Mouse (Mus musculus): ENCODE results near the gene Gm20388. TPM values are rescaled to one million over a fixed set of nuclear protein-coding genes. Genes with fewer than 3 reads are reported as not detected.
A peak's percentile ranks its signal among the peaks of the same experiment; 100 is the strongest.

Gm20388 gene
- polyA plus RNA-seq, 1 experiment from 2014 or later: not detected

DNA sequence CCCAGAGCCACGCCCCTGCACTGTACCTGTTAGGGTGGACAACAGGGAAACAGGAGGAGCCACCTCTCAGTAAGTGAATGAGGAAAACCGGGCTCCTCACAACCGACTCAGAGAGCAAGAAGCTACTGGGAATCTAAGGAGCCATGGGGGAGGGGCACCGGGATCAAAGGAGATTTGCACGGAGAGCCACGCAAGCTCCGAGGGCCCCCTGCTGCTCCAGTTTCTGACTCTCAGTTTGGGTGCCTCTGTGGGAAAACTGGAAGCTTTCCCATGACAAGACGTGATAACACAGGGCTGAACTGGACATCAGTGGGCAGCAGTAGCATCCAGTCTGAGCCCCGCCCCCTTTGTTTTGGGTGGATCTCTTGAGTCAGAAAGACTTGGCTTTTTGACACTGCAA is 1489.9 kb downstream of the Gm20388 start:
- 26% methylated on average over 9 of the region's 9 CpGs for WGBS
- ATAC-seq (ENCODE audit: low FRiP score, low TSS enrichment): no peak
- H3K4me1 ChIP-seq (ENCODE audit: control insufficient read depth, insufficient read depth, low read length): peaks cover 39% of the 10 kb centered on the region
- peaks cover 4% of the 10 kb centered on the region for H3K9me3 ChIP-seq (ENCODE audit: control insufficient read depth, low read length)
- H3K4me2 ChIP-seq (replicated peaks; ENCODE audit: low read depth, low read length): no peak overlapping the region
- H3K4me3 ChIP-seq (ENCODE audit: low read length): no peak overlapping the region
- no peak overlapping the region for H3K9ac ChIP-seq (ENCODE audit: low read depth, low read length)
- no peak overlapping the region for H3K27ac ChIP-seq (ENCODE audit: low read depth, low read length)
- peaks cover 3% of the 10 kb centered on the region; the same call in 1 of the 2 replicates for H3K27me3 ChIP-seq (ENCODE audit: control insufficient read depth, insufficient read depth, low read length)
- no peaks in the 10 kb centered on the region for H3K36me3 ChIP-seq (ENCODE audit: control insufficient read depth, insufficient read depth, low read length)

DNA sequence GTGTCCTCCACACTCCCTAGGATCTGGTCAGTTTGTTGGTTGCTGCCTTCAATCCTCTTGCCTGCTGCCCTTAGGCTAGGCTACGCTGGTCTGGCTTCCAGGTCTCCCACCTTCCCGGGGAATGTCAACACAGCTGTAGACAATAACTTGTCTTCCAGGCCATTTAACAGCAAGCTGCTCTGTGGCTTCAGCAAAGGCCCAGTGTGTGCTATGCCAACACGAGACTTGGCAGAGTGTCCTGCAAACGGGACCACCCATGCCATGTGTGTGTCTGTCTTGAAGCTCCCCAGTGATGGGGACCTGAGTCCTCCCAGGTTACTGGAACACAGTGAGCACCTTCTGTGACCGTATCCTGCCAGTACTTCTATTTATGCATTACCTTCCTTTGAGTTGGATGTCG is 1493.2 kb downstream of the Gm20388 start:
- Histone ChIP-seq H3K4me3 (ENCODE audit: low read length) (no peak overlapping the region), H3K4me2 (replicated peaks; ENCODE audit: low read depth, low read length) (no peak overlapping the region), H3K9me3 (ENCODE audit: control insufficient read depth, low read length) (peaks cover 4% of the 10 kb centered on the region), H3K27me3 (ENCODE audit: control insufficient read depth, insufficient read depth, low read length) (no peaks in the 10 kb centered on the region), H3K4me1 (ENCODE audit: control insufficient read depth, insufficient read depth, low read length) (peaks cover 17% of the 10 kb centered on the region; the same call in 1 of the 2 replicates), H3K27ac (ENCODE audit: low read depth, low read length) (no peak overlapping the region), H3K9ac (ENCODE audit: low read depth, low read length) (no peak overlapping the region), H3K36me3 (ENCODE audit: control insufficient read depth, insufficient read depth, low read length) (no peaks in the 10 kb centered on the region)
- 81% methylated on average over 6 of the region's 6 CpGs for WGBS
- no peak for ATAC-seq (ENCODE audit: low FRiP score, low TSS enrichment)

DNA sequence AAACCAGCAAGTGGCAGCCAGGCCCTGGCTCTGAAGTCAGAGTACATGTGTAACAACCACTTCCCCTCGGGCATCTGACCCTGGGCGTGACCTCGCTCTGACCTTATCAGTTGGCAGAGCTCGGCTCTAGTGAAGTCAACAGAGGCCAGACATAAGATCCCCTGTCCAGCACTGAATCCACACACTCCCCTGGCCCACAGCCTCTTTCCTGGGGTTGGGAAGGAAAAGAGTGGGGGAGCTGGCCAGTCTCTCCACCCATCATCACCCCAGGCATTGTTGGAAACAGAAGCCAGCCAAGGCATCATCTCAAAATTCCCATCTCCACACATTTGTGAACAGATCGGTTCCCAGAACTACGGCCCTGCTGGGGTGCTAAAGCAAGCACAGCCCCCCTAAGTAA is 1507.4 kb downstream of the Gm20388 start:
- ATAC-seq (ENCODE audit: low FRiP score, low TSS enrichment): peak; percentile 84
- Histone ChIP-seq H3K4me2 (replicated peaks; ENCODE audit: low read depth, low read length) (no peak overlapping the region), H3K27ac (ENCODE audit: low read depth, low read length) (no peak overlapping the region), H3K9ac (ENCODE audit: low read depth, low read length) (no peak overlapping the region), H3K4me3 (ENCODE audit: low read length) (no peak overlapping the region), H3K36me3 (ENCODE audit: control insufficient read depth, insufficient read depth, low read length) (no peaks in the 10 kb centered on the region), H3K27me3 (ENCODE audit: control insufficient read depth, insufficient read depth, low read length) (no peaks in the 10 kb centered on the region), H3K4me1 (ENCODE audit: control insufficient read depth, insufficient read depth, low read length) (peaks cover 8% of the 10 kb centered on the region), H3K9me3 (ENCODE audit: control insufficient read depth, low read length) (peaks cover 4% of the 10 kb centered on the region; the same call in 1 of the 2 replicates)
- WGBS: 28% methylated on average over 6 of the region's 6 CpGs

DNA sequence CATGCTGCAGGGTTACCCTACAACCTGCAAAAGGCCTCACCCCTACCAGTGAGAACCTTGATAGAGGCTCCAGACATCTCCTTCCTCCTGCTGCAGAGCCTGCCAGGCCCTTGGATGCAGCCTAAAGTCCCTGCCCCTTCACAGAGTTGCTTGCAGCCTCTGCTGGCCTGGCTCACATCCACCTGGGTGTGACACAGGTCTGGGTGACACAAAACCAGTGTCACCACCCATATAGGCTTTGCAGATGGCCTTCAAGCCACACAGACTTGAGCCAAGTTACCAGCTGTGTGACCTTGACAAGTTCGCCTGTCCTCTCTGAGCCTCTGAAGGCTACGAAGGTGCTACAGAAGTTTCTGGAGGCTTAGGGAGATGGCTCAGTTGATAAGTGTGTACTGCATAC is 1508.9 kb downstream of the Gm20388 start:
- Histone ChIP-seq H3K9ac (ENCODE audit: low read depth, low read length) (no peak overlapping the region), H3K4me1 (ENCODE audit: control insufficient read depth, insufficient read depth, low read length) (peaks cover 8% of the 10 kb centered on the region), H3K36me3 (ENCODE audit: control insufficient read depth, insufficient read depth, low read length) (no peaks in the 10 kb centered on the region), H3K27ac (ENCODE audit: low read depth, low read length) (no peak overlapping the region), H3K4me2 (replicated peaks; ENCODE audit: low read depth, low read length) (no peak overlapping the region), H3K4me3 (ENCODE audit: low read length) (no peak overlapping the region), H3K27me3 (ENCODE audit: control insufficient read depth, insufficient read depth, low read length) (no peaks in the 10 kb centered on the region), H3K9me3 (ENCODE audit: control insufficient read depth, low read length) (peaks cover 4% of the 10 kb centered on the region; the same call in 1 of the 2 replicates)
- no peak for ATAC-seq (ENCODE audit: low FRiP score, low TSS enrichment)
- 89% methylated on average over 2 of the region's 2 CpGs for WGBS

DNA sequence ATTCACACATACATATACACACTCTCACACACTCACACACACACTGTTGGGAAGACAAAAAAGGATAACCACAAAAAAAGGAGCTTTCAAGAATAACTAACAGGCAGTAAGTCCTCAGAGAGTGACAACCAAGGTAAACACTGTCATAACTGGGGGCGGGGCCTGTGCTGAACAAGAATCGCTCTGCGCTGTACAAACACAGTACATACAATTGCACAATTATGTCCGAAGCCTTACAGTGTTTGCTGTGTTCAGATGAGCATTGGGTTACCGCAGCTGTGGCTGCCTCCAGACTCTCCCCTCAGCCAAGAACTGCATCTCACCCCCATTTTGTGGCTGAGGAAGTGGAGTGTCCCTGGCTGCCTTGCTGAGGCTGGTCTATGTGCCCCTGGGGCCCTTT is 1510.4 kb downstream of the Gm20388 start:
- Histone ChIP-seq H3K27ac (ENCODE audit: low read depth, low read length) (no peak overlapping the region), H3K4me2 (replicated peaks; ENCODE audit: low read depth, low read length) (no peak overlapping the region), H3K9me3 (ENCODE audit: control insufficient read depth, low read length) (peaks cover 4% of the 10 kb centered on the region; the same call in 1 of the 2 replicates), H3K27me3 (ENCODE audit: control insufficient read depth, insufficient read depth, low read length) (no peaks in the 10 kb centered on the region), H3K4me1 (ENCODE audit: control insufficient read depth, insufficient read depth, low read length) (peaks cover 8% of the 10 kb centered on the region), H3K36me3 (ENCODE audit: control insufficient read depth, insufficient read depth, low read length) (no peaks in the 10 kb centered on the region), H3K4me3 (ENCODE audit: low read length) (no peak overlapping the region), H3K9ac (ENCODE audit: low read depth, low read length) (no peak overlapping the region)
- ATAC-seq (ENCODE audit: low FRiP score, low TSS enrichment): no peak
- WGBS: 83% methylated on average over 5 of the region's 5 CpGs

DNA sequence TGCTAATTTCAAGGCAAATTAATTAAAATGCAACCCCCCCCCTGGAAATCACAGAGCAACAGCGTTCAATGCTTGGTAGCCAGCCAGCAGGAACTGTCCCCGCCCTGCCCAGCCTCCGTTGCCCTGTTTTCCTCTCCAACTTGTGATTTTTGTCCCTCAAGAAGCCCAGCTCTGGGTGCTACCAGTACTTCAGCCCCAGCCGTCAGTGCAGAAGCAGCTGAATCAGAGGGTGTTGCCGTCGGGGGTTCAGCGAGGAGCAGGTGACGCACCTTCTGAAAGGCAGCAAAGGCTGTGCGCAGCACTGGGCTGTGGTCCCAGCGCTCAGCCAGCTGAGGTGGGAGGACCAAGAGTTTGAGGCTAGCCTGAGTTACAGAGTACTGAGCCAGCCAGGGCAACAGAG is 1513.4 kb downstream of the Gm20388 start:
- Histone ChIP-seq H3K9me3 (ENCODE audit: control insufficient read depth, low read length) (peaks cover 4% of the 10 kb centered on the region; the same call in 1 of the 2 replicates), H3K36me3 (ENCODE audit: control insufficient read depth, insufficient read depth, low read length) (no peaks in the 10 kb centered on the region), H3K27me3 (ENCODE audit: control insufficient read depth, insufficient read depth, low read length) (no peaks in the 10 kb centered on the region), H3K4me1 (ENCODE audit: control insufficient read depth, insufficient read depth, low read length) (no peaks in the 10 kb centered on the region), H3K4me3 (ENCODE audit: low read length) (no peak overlapping the region), H3K9ac (ENCODE audit: low read depth, low read length) (no peak overlapping the region), H3K4me2 (replicated peaks; ENCODE audit: low read depth, low read length) (no peak overlapping the region), H3K27ac (ENCODE audit: low read depth, low read length) (no peak overlapping the region)
- 91% methylated on average over 10 of the region's 10 CpGs for WGBS
- no peak for ATAC-seq (ENCODE audit: low FRiP score, low TSS enrichment)

DNA sequence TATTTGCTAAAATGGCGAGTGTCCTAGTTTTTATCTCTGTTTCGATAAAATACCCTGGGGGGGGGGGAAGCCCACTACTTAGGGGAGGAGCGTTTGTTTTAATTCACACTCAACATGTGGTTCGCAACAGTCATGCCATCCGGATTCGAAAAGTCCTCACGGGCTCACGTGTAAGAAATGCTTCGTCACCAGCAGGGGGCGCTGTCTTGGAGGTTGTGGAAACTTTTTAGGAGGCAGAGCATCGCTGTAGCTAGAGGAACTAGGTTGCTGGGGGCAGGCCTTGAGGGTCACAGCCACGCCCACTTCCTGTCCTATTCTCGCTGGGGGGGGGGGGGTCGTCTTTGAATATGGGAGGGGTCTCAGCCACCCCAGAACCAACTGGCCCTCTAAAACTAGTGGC is 1514.0 kb downstream of the Gm20388 start:
- Histone ChIP-seq H3K9ac (ENCODE audit: low read depth, low read length) (no peak overlapping the region), H3K4me3 (ENCODE audit: low read length) (no peak overlapping the region), H3K27ac (ENCODE audit: low read depth, low read length) (no peak overlapping the region), H3K4me2 (replicated peaks; ENCODE audit: low read depth, low read length) (no peak overlapping the region), H3K27me3 (ENCODE audit: control insufficient read depth, insufficient read depth, low read length) (no peaks in the 10 kb centered on the region), H3K36me3 (ENCODE audit: control insufficient read depth, insufficient read depth, low read length) (no peaks in the 10 kb centered on the region), H3K4me1 (ENCODE audit: control insufficient read depth, insufficient read depth, low read length) (no peaks in the 10 kb centered on the region), H3K9me3 (ENCODE audit: control insufficient read depth, low read length) (peaks cover 4% of the 10 kb centered on the region; the same call in 1 of the 2 replicates)
- WGBS: 88% methylated on average over 14 of the region's 14 CpGs
- no peak for ATAC-seq (ENCODE audit: low FRiP score, low TSS enrichment)

DNA sequence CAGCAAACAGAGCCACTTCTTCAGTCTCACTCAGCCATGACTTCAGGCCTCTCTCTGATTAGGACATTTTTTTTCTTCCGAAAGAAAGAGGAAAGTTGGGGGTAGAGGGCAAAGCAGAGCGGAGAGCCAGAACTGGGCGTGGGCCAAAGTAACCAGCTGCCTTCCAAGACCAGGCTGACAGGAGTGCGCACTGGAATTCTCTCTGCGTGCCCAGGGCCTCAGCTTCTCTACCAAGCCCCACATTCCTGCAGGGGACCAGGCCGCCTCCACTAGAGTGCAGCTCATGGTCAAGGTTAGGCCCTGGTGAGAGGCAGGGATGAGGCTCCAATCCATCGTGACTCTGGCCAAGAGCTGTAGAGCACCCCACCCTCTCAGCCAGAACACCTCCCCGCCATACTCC is 1520.9 kb downstream of the Gm20388 start:
- Histone ChIP-seq H3K27me3 (ENCODE audit: control insufficient read depth, insufficient read depth, low read length) (0 out of 2 replicates have a peak, but pooled peaks cover 3% of the 10 kb centered on the region), H3K27ac (ENCODE audit: low read depth, low read length) (no peak overlapping the region; the same call in 1 of the 2 replicates), H3K4me3 (ENCODE audit: low read length) (no peak overlapping the region), H3K9ac (ENCODE audit: low read depth, low read length) (no peak overlapping the region), H3K4me2 (replicated peaks; ENCODE audit: low read depth, low read length) (no peak overlapping the region), H3K9me3 (ENCODE audit: control insufficient read depth, low read length) (no peaks in the 10 kb centered on the region), H3K4me1 (ENCODE audit: control insufficient read depth, insufficient read depth, low read length) (0 out of 2 replicates have a peak, but pooled peaks cover 6% of the 10 kb centered on the region), H3K36me3 (ENCODE audit: control insufficient read depth, insufficient read depth, low read length) (no peaks in the 10 kb centered on the region)
- ATAC-seq (ENCODE audit: low FRiP score, low TSS enrichment): peak; percentile 33; the same call in 1 of the 2 replicates
- WGBS: 67% methylated on average over 8 of the region's 8 CpGs

DNA sequence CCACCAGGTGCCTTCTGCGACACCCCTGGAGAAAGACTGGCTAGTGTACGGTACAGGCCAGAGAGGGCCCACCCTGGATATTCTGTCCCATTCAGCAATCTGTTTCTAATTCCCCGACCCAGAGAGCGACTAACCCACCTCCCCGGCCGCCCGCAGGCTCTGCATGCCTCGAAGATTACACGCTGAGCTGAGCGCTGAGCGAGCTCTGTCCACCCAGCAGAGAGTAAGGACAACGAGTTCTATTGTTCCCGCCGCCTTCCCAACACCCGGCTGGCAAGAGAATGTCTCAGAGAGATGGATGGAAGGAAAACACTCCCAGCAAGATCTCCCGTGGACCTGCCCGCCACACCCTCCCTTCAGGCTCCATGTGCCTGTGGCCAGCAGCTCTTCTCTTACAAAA is 1522.8 kb downstream of the Gm20388 start:
- Histone ChIP-seq H3K9me3 (ENCODE audit: control insufficient read depth, low read length) (no peaks in the 10 kb centered on the region), H3K4me2 (replicated peaks; ENCODE audit: low read depth, low read length) (no peak overlapping the region)

More for the DNA sequence above, 1522.8 kb downstream of the Gm20388 start:
- Histone ChIP-seq H3K4me1 (ENCODE audit: control insufficient read depth, insufficient read depth, low read length) (0 out of 2 replicates have a peak, but pooled peaks cover 9% of the 10 kb centered on the region), H3K36me3 (ENCODE audit: control insufficient read depth, insufficient read depth, low read length) (no peaks in the 10 kb centered on the region), H3K9ac (ENCODE audit: low read depth, low read length) (no peak overlapping the region; the same call in 1 of the 2 replicates), H3K27ac (ENCODE audit: low read depth, low read length) (no peak overlapping the region), H3K27me3 (ENCODE audit: control insufficient read depth, insufficient read depth, low read length) (0 out of 2 replicates have a peak, but pooled peaks cover 3% of the 10 kb centered on the region), H3K4me3 (ENCODE audit: low read length) (no peak overlapping the region)
- no peak for ATAC-seq (ENCODE audit: low FRiP score, low TSS enrichment)
- WGBS: 23% methylated on average over 17 of the region's 17 CpGs
